Mouse (Mus musculus) ES-Bruce4 (cell line): ENCODE measurements at regions not wholly inside any gene's neighbourhood (a gene's known extent, or its start where the extent isn't known, plus 50 kb on each side); places are given as distances from the start of the nearest gene placed in this dataset.

Source experiments
- CTCF ChIP-seq: IDR thresholded peaks from one replicate; pipeline ENCODE4 v1.8.1; 2011; ENCODE audit warnings: low read depth, low read length
- EP300 ChIP-seq: IDR thresholded peaks from 2 replicates; pipeline ENCODE4 v1.6.1; 2011; ENCODE audit warnings: low read depth, low read length; ENCODE audit not compliant: insufficient read depth
- POLR2A ChIP-seq: IDR thresholded peaks from one replicate; pipeline ENCODE4 v1.8.1; 2011; ENCODE audit warnings: low read length; ENCODE audit not compliant: insufficient read depth

- no peak for TF ChIP-seq POLR2A
- no peak for TF ChIP-seq CTCF
- no peak for TF ChIP-seq EP300
Observed at GRCm38 (mm10) chr3:52706626-52707025, 310.4 kb downstream of the Cog6 start.
